Mouse (Mus musculus) spleen, postnatal 36 days (tissue): ENCODE data around the gene Lims1.

Experiments used
- DNase-seq, 2 experiments: peaks; one replicate each; pipeline ENCODE4 v3.0.0; 2022; ENCODE audit warnings: low spot score in 2 of 2, mixed read lengths in 1 of 2

Gene Lims1

DNA sequence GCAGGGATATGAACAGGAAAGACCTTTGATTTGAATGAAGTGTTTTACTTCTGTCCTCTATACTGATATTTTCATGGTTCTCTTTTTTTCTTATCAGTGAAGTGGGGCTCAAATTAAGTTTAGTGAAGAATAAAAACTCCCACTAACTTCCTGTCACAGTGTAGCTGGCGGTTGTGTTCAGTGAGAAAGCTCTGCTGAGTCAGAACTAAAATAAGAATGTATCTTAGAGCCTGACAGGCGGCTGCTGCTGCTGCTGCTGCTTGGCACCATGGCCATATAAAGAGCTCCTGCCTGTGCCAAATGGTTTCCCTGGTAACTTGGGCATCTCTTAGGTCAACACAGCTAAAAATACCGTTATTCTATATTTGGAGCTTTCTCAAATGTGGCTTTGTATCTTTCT lies 60.0 kb downstream of the Lims1 start:
- peak in 1 of 2 experiments; percentile 17 for DNase-seq

DNA sequence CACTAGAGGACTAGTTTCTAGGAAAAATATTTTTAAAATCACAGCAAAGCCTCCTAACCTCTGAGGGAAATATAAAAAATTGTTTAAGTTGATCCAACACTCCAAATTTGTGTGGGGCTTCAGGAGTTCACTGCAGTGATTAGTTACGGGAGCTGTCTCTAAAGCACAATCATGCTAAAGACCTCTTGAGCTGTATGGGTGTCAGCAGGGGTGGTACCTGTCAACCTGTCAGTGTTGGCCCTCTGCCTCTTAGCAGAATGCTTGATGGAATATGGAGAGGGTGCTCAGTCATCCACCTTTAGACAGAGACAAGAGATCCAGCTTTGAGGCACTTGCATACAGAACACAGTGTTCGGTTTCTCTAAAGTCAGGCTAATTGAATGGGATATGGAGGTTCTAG lies 60.5 kb downstream of the Lims1 start:
- DNase-seq = no peak

DNA sequence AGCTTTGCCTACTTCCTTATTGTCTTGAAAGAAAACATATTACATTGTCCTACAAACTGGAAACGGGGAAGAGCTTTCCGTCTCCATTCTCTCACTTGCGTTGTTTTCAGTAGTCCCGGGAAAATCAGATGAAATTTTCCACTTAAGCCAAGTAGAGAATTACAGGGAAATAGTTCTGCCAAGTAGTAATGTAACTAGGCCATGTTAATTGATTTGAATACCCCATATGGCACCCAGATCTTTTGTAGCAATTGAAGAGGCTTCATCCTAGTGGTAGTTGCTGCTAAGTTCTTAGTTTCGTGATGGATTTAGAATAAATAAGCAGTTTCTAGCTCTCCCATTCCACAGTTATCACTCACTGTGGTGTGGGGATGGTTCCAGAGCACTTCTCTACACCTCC lies 62.4 kb downstream of the Lims1 start:
- no peak for DNase-seq

DNA sequence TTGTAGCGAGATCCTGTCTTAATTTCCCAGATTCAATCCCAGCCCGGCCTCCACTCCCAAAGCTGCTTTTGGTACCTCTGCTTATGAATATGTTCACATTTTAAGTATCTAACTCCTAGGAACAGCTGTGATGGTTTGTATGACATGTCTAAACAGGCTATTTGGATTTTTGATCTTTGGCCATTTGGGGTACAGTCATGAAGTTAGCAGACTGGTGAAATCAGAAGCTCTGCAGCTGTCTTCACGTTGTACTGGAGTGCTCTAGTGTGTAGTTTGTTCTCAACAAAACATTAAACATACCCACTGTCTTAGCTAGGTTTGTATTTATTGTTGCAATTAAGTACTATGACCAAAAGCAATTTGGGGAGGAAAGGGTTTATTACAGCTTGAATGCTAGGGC lies 63.7 kb downstream of the Lims1 start:
- DNase-seq = no peak

GRCm38 (mm10) chr10:58388648-58389047 lies 65.4 kb downstream of the Lims1 start:
- no peak for DNase-seq

GRCm38 (mm10) chr10:58389151-58389550 lies 65.9 kb downstream of the Lims1 start:
- no peak for DNase-seq

- DNase-seq = no peak
Measured at GRCm38 (mm10) chr10:58392435-58392834, 69.2 kb downstream of the Lims1 start.

GRCm38 (mm10) chr10:58393026-58394014 lies 70.1 kb downstream of the Lims1 start:
- peak; percentile 37 to 42 for DNase-seq

DNA sequence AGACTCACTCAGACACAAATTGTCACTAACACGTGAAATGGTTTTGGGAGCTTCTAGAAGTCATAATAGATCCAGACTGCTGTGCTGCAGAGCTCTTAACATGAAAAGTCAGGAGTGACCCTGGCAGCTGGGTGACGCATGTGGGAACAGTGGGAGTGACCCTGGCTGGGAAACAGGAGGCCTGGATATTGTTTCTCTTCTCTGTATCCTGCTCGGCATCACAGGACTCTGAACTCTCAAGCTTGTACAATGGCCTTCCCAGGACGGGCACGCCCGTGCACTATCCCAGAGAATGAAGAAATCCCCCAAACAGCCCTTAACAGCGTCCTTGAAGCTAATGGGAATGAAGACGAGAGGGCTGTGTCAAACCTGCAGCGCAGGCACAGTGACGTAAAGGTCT lies 70.9 kb downstream of the Lims1 start:
- DNase-seq = no peak

- no peak for DNase-seq
Measured at GRCm38 (mm10) chr10:58395315-58395714, 72.0 kb downstream of the Lims1 start.

GRCm38 (mm10) chr10:58395723-58396122 lies 72.5 kb downstream of the Lims1 start:
- no peak for DNase-seq

DNA sequence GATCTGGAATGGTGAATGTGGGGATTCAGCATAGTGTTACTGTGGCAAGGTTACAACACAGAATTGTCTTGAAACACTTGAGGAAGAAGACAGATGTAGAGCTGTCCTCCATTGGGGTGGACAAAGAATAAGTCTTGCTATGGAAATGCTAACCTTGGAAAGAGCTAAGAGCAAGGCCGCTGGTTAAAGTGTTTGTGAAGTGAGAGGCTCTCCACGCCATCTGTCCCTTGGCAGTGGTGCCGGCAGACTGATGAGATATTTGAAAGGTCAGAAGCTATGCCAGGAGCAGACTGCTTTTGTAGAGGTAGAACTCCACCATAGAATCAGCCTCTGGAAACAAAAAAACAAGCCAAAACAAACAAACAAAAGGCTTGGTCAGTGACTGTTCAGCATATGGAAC lies 73.3 kb downstream of the Lims1 start:
- DNase-seq = no peak

DNA sequence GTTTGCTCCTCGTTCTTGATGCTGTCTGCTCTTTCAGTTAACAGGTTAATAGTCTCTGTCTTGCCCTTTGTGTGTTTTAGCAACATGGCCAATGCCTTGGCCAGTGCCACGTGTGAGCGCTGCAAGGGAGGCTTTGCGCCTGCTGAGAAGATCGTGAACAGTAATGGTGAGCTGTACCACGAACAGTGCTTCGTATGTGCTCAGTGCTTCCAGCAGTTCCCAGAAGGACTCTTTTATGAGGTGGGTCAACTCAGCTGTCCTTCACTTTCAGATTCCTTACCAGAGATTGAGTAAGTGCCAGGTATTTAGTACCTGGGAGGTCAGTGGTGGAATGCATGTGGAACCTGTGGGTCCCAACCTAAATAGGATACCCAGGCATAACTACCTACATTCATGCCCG lies 75.7 kb downstream of the Lims1 start:
- DNase-seq = no peak

DNA sequence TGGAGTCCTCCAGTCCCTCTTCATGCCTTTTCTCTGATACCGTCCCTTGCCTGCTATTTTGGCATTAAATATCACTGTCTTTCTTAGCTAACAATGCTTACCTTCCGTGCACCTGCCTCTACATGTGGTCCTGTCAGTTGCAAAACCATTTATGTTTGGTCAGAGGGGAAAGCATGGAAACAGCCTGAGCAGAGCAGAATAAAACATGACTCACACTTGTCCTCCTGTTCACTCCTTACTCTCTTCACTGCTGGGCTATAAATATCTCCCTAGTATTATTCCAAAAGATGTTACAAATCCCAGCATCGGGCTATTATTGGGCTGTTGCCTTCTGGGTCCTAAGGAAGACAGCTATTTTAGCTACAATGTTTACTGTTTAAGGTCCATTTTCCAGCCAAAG lies 78.6 kb downstream of the Lims1 start:
- DNase-seq = no peak

DNA sequence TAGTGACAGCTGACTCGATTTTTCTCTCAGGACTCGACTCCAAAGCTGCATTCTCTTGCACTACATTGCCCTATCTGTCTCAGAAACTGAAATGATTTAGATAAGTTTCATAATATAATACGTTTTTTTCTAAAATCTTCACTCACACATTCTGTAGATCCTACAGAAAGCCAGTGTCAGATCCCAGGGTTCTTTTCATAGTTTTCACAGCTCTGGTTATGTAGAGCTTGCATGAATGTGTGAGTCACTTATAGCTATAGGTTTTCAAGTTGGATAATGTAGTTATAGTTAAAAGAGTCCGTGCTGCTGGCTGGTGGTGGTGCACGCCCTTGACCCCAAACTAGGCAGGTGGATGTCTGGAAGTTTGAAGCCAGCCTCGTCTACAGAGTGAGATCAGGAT lies 81.4 kb downstream of the Lims1 start:
- DNase-seq = no peak

DNA sequence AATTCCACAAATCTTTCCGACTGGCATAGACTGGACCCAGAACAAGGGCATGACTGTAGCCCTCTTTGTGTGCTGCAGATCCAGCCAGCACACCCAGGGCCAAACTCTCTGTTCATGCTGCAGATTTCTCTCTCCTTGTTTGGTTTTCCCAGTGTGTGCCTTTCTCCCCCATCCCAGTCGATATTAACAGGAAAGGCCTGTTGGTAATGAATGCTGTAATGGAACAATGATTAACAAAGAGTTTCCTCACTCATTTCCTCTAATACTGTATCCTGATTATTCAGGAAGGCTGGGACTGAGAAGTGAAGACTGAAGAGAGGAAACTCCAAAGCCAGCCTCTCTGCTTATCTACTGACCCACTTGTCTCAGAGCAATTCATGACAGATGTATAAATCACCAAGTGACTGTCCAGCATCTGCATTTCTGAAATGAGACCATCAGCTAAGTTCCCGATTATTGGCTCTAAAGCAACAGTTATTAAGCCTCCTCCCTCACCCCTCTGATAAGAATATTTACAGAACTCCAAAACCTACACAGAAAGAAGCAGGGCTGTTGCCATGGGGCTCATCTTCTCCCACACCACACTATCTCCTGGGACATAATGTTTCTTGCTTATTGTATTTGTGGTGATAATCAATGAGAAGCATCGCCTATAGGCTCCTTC lies 82.2 kb downstream of the Lims1 start:
- no peak for DNase-seq

GRCm38 (mm10) chr10:58405949-58406305 lies 82.7 kb downstream of the Lims1 start:
- DNase-seq = no peak

- peak; percentile 29 to 31 for DNase-seq
Measured at GRCm38 (mm10) chr10:58412331-58412730, 89.1 kb downstream of the Lims1 start.

DNA sequence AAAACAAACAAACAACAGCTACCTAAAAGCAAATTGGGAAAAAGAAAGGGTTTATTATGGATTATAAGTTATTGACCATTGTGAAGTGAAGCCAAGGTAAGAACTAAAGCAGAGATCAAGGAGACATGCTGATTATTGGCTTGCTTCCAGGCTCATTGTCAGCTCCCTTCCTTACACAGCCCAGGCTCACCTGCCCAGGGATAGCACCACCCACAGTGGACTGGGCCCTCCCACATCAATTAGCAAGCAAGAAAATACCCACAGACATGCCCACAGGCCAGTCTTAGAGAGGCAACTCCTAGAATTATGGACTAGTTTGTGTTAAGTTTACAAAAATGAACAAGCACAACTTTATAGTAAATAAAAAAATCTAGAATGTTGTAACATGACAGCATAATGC lies 89.6 kb downstream of the Lims1 start:
- DNase-seq = no peak

GRCm38 (mm10) chr10:58416702-58417101 lies 93.4 kb downstream of the Lims1 start:
- no peak for DNase-seq

GRCm38 (mm10) chr10:58418290-58418971 lies 95.2 kb downstream of the Lims1 start:
- no peak for DNase-seq

GRCm38 (mm10) chr10:58427930-58428329 lies 104.7 kb downstream of the Lims1 start:
- DNase-seq = no peak
